Mouse (Mus musculus): ENCODE results near the gene Gipr. TPM values are rescaled to one million over a fixed set of nuclear protein-coding genes. Genes with fewer than 3 reads are reported as not detected.
A peak's percentile ranks its signal among the peaks of the same experiment; 100 is the strongest.
"Not testable (repeated sequence)": the region's sequence is repeated elsewhere in the genome, so short reads cannot be mapped to it uniquely, and the experiment has no call there.

Gipr gene
- polyA plus RNA-seq, 1 experiment = 0.28 TPM

DNA sequence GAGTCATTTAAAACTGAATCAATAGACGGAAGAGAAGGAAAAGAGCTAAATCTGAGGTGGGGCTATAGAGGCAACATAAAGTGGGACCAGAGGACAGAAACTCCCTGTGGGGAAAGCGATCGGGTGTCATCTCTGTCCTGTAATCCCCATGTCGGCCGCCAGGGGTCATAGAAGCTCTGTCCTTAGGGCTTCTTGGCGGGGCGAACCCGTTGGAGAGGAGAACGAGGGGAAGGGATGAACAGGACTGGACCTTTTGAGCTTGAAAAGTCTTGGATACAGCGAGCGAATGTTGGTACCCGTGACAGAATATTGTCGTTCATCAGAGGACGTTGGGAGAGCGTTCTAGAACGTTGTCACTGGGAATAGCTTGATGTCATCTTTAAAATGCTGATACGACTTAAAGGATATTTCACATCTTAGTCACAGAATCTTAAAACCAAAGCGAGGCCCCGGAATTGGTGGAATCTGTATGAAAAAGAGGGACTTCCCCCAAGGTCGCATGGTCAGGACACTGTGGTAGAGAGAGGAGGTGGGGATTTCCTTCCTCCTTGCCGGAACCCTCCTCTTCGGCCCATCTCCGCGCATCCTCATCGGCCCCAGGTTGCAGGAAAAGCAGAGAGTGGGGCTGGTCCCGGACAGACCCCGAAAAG lies 12.6 kb upstream of the Gipr start:
- DNase-seq (ENCODE audit: low spot score) = peak; percentile 67

DNA sequence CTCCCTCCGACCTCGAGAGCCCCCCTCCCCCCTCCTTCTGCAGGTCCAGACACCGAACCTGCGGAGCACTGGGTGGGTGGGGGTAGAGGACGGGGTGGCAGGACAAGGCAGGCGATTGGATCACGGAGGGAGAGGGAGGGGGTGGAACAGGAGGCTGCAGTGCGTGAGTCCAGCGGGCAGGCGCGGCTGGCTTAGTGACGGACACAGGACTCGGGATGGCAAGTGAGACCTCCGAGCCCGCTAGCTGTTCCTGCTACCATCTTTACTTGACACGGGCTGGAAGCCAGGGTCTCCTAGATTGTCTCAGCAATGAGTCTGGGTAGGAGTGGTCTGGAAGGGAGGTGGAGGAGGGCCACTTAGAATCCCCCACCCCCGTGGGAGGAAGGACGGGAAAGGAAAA lies 12.1 kb upstream of the Gipr start:
- DNase-seq (ENCODE audit: low spot score) = no peak

DNA sequence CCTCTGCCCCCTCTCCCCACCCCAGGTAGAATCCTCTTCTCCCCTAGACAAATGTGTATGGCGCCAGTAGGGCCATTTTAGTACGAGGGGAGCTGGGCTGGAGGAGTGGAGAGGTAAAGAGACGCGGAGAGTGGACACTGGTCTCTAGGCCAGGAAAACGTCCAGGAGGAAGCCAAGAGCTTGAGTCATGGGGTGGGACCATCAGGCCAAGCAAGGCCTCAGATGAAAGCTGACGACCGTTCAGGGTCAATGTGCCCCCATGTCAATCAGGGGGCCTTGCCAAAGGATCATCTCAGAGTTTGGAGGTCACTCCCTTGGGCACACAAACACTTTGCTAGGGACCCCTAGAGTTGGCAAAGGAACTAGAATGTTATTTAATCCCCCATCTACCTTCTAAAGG lies 11.3 kb upstream of the Gipr start:
- DNase-seq (ENCODE audit: low spot score) = no peak

DNA sequence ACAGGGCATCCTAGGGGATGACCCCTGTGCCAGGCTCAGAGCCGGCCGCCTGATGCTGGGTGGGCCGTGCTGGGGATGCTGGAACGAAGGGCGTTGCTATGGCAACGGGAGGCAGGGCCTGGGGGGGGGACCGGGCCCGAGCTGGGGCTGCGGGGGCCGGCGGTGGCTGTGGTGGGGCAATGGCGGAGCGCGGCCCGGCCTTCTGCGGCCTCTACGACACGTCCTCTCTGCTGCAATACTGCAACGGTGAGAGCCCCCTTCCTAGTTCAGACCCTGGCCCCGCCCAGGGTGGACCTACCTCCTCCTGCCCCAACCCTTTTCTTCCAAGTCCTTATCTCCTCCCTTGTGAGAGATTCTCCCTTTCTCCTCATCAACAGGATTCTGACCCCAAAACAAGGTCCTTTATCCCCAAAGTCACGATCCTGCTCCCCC lies 10.6 kb upstream of the Gipr start:
- no peak for DNase-seq (ENCODE audit: low spot score)

DNA sequence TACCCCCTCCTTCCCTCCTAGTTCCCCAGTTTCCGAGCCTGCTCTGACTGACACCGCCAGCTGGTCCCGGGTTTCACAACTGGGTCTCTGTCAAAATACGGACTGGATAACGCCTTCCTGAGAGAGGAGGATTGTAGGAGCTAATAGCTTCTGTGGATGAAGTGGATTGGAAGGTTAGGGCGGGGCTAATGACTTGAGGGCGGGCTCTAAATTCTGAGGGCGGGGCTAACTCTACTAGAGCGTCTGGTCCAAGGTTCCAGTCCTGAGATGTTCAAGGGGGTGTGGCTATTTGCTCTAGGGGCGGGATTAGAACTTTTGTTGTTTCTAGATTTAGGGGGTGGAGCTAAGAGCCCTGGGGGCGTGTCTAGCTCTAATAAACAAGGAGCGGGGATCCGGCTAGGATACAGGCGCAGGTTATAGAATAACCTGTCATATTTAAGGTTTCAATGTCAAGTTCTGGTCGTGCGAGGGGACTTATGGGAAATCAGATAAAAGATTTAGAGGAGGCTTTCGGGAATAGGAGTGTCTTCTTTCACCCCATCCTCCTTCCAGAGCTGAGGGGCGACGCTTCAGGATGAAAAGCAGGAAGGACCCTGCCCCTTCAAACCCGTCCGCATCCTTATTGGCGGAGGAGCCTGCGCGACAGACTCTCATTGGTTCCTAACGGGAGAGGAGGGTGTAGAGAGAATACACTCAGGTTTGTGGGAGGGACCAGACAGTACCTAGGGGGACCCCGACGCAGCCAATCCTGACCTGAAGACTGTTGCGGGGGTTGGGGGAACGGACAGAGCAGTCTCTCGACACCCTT lies 10.0 kb upstream of the Gipr start, which contains the start of gene Eml2:
Eml2 (plus strand) TSS at position 714 of the 808 bp plus-strand sequence.
- no peak for DNase-seq (ENCODE audit: low spot score)

DNA sequence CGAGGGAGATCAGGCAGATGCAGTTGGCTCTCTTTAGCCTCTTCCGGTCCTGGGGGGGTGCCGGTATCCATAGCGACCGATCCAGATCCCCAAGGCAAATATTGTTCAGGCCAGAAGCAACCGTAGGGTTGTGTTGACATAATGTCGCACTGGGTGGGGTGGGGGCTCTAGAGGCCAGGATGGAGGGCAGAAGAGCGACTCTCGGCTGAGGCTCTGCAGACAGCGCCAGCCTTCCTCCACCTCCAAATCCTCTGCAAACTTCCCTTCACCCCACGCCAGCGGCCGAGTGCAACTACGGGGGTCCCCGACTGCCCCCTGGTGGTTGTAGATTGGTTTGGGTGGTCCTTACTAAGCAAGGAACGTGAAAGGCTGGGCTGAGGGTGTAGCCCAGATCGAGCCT lies 6.9 kb upstream of the Gipr start:
- DNase-seq (ENCODE audit: low spot score) = no peak

DNA sequence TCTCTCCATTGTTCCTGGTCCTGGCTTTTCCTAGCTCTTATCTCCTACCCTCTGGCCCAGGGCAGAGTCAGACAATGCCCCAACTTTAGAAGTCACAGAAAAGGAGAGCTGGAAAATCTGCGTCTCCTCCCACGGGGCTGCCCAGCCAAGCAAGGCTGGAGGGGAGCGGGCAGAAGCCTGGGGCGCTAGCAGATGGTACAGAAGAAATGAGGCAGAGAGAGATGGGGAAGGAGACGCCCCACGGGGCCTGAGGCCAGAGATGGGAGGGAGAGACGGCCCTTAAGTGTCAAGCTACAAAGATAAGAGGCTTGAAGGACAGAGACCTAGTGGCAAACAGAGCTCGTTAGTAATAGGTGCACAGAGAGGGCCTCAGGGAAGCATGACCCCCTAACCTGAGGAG lies 5.9 kb upstream of the Gipr start:
- DNase-seq (ENCODE audit: low spot score) = no peak

DNA sequence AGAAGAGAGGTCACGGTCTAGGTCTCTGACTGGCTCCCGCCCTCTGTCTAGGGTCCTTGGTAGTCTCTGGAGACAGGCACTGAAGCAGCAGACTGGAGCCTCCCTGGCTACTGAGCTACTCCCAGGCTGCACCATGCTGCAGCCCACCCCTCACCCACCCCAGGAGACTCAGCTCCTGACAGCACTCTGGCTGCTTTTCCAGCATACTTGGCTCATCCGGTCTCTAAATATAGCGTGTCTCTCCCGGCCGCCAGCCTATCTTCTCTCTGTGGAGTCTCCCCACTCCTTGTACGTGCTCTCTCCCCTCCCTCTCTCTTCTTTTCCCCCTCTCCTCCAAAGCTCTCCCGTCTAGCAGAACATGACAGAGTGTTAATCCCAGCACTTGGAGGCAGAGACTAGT lies 4.2 kb upstream of the Gipr start:
- DNase-seq (ENCODE audit: low spot score) = no peak

DNA sequence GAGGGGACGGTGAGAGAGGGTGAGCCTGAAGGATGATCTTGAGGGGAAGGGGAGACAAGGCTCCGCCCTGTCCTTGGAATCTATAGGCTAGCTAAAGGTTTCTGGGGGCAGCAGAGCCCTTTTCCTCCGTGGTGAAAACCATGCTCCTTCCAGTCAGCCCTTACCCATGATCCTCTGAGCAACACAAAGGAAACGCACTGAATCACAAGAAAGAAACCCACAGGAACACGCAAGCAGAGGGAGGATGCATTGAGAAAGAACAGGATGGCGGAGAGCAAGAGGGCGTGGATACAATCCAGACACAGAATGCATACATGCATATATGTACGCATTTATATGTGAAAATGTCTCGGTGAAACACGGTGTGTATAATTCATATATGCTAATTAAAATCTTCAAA lies 3.6 kb upstream of the Gipr start:
- no peak for DNase-seq (ENCODE audit: low spot score)

DNA sequence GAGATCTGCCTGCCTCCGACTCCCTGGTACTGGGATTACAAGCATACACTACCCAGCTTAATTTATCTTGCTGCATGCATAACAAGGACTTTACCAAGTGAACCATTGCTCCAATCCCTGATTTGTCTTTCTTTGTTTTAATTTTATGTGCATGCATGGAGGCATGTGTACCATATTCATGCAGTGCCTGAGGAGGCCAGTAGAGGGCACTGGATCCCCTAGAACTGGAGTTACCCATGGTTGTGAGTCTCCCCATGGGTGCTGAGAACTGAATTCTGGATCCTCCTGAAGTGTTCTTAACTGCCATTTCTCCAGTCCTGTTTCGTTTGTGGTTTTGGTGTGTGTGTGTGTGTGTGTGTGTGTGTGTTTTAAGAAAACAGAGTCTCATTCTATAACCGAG lies 1.1 kb upstream of the Gipr start:
- no peak for DNase-seq (ENCODE audit: low spot score)

DNA sequence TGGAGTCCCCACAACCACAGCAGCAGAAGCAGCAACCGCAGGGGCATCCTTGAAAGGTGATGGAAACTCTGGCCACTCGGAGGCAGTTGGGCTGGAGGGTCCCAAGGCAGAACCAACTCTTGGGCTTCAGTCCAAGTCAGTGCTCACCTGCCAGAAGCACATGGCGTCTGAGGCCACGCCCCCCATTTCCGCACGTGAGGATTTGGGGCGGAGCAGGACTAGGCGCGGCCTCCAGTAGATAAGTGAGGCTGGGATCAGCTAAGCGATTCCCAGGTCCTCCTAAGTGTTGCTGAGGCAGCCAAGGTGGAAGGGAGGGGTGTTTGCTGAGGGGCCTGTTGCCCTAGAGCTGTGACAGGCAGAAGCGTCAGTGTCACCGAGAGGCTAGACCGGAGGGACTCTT lies 949 bp downstream of the Gipr start:
- no peak for DNase-seq (ENCODE audit: low spot score)

DNA sequence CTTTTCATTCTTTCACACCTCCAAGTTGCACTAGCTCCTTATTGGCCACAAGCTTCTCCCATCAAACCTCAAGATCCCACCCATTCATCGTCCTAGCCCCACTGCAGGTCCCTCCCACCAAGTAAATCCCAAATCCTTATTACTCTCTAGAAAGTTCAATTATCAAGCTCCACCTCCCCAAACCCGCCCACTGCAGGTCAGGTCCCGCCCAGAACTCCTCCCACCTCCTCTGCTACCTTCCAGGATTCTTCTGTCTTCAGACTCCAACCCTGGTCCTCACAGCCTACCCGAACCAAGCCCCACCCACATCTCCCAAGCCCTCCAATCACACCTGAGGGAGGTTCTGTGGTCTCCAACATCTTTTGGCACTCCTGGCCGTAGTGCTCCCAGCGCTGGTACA lies 1.7 kb downstream of the Gipr start:
- no peak for DNase-seq (ENCODE audit: low spot score)

DNA sequence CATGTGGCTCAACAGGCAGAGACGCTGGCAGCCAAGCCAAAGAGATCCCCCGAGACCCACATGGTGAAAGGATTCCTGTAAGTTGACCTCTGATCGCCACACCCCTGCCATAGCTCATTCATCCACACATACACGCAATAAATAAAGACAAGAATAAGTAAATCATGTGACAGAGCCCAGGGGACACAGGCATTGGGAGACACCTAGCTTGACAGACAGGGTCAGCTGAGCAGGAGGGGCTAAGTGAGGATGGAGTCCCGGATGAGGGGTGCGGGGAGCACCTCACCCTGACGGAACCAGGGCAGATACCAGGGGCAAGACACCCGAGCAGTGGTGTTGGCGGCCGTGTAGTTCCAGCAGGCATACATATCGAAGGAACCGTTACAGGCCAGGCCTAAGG lies 2.2 kb downstream of the Gipr start:
- DNase-seq (ENCODE audit: low spot score) = no peak

DNA sequence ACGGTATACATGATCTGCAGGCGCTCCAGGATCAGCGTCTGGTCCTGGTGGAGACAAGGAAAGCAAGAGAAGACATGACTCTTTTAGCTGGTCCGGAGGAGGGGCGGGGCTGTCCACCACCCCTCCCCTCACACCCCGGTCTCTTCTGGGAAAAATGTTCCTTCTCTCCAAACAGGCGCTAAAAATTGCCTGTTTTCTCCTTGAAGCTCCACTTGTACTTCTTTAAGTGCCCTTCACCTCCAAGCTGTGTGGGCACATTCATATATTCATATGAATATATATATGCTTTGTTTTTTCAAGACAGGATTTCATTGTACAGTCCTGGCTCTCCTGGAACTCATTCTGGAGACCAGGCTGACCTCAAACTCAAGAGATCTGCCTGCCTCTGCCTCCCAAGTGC lies 3.0 kb downstream of the Gipr start:
- DNase-seq (ENCODE audit: low spot score) = no peak

DNA sequence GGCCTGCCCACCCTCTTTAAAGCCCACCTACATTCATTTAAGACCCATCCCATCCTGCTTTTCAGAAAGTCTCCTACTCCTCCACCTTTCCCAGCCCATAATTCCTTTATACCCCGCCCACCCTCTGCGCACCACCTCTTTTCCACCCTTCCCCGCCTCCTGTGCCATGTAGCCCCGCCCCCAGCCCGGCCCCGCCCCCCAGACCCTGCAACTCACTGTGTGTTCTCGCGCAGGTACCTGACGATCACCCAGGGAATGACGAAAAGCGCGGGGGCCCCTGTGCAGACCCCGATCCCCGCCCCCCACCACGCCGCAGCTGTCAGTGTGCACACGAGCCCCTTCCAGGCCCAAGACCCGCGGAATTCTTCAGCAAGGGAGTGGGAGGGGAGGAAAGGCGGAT lies 5.8 kb downstream of the Gipr start:
- no peak for DNase-seq (ENCODE audit: low spot score)

DNA sequence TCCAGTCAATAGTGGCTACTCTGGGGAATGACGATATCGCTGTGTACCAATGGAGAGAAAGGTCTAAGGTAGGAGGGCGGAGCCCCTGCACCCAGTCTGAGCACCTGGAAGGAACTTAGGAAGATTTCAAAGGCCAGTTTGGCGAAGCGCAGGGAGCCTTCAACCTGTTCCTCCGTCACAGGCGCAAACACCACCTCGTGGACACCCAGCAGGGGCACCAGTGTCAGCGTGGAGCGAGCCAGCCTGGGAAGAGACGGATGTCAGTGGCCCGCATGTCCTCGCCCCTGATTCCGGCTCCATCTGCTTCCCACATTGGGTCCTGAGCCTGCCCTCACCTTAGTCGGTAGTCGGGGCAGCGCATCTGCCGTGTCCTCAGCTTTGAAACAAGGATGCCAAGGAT lies 6.5 kb downstream of the Gipr start:
- no peak for DNase-seq (ENCODE audit: low spot score)

DNA sequence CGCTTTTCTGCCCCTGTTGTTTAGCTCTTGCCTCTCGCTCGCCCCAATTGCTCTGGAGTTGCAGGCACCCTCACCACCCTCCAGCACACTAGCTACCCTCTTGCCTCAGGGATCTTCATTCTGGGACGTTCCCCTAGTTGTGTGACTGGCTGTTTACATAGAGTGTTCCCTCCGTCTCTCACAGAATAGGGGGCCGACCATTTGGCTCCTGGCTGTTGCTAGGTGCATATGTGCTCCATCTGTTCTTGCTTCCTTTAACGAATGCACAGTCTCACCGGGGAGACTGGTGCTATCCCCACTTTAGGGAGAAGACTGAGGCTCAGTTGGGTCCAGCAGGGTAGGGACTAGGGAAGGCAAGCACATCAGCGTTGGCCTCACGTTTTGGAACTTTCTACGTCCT lies 7.3 kb downstream of the Gipr start:
- no peak for DNase-seq (ENCODE audit: low spot score)

DNA sequence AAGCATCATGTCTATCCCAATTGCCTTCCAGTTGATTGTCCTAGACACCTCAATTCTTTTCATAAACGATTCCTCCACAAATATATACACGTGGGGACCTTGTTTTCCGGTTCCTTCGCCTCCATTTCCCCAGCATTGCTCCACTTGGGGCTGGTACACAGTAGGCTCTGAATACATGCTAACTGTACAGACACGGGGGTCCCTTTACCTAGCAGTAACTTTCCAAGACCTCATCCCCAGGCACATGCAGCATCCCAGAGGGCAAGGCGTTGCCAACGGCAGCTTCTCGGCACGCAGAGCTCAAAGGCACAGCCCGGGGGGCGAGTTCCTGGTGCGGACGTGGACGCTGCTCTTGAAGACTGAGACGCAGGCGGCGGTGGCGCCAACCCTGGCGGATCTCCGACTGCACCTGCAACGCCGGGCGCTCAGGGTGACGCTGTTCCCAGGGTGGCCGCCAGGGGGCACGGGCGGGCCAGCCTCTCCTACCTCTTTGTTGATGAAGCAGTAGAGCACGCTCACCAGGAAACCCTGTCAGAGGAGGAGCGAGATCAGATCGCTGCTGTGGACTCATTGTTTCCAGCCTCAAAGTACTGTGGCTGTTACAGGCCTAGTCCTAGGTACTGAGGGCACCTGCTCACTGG lies 8.6 kb downstream of the Gipr start:
- DNase-seq (ENCODE audit: low spot score) = peak; percentile 92

DNA sequence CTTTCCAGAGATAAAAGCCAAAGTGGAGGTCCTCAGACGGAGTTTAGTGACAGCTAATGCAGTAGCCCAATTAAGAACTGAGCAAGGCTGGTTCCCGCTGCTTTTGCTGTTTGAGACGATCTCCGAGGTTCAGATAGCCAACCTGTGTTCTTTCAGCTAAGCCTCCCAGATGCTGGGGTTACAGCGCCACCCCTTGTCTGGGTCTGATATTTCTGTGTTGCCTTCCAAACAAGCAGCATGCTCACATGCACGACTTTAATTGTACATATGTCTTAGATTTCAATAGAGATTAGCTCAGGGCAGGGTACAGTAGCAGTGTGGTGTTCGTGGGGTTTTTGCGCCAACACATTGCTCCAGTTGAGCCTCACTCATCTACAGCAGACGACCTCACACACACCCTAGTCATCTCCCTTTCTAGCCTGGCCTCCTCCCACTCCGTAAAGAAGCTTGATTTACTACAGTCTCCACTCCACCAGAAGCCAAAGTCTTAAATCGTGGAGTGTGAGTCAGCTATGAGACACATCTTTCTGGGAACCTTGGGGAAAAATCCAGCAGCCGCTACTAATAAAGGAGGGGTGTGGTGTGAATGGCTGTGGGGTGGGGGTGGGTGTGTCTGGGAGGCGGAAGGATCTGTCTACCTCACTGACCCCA lies 10.0 kb downstream of the Gipr start:
- DNase-seq (ENCODE audit: low spot score) = no peak

DNA sequence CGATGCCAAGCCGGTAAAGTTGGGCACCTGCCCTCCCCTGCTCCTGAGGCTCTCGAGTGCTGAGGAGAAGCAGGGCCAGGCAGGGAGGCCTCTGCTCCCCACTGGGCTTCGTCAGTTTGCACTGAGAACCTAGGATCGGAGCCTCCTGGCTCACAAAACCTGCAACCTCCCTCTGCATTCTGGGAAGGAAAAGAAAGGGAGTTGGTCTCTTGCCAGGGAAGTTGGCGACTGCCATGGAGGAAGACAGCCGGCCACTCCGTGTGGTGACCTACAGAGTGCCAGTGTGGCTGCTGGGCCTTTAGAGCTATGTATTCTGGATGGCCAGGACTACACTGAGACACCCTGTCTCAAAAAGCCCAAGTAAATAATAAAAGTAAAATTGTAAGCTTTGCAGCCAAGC lies 11.1 kb downstream of the Gipr start:
- DNase-seq (ENCODE audit: low spot score) = no peak

DNA sequence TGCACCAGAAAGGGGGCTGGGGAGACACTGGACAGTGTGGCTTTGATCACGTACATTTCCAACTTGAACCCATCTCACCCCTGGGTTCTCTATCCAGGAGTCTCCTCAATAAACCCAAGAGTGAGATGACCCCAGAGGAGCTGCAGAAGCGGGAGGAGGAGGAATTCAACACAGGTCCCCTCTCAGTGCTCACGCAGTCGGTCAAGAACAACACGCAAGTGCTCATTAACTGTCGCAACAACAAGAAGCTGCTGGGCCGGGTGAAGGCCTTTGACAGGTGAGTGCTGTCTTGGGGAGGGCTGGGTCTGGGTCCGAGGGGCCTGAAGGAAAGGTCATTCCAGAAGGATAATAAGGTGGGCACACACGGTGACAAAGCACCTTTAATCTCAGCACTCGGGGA lies 14.8 kb downstream of the Gipr start:
- not testable (repeated sequence) for DNase-seq (ENCODE audit: low spot score)

DNA sequence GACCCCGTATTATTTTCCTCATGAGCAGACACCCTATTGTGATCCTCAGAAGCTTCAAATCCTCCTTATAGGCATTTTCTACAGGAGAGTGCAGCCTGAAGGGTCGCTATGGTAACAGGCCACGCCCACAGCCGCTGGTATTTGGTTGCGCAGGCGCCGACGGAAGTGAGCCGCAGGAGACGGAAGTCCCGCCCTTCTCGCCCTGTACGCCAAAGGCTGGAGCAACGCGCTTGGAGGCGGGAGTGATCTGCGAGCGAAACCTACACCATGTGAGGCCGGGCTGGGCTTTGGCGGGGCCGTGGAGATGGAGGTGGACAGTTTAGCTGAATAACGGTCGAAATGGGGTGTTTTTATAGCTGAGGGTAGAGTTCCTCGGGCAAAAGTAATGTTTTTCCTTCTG lies 16.3 kb downstream of the Gipr start, which contains the start of gene Snrpd2:
Snrpd2 (plus strand) TSS at position 97 of the 400 bp plus-strand sequence.
- DNase-seq (ENCODE audit: low spot score) = peak; percentile 88

All from urinary bladder, adult 2 months (tissue).